Mouse (Mus musculus) erythroblast, embryonic 14.5 days (primary cell): ENCODE results near the gene Ankrd52. TPM values are rescaled to one million over a fixed set of nuclear protein-coding genes. Genes with fewer than 3 reads are reported as not detected.

ENCODE experiments used
- H3K27me3 ChIP-seq: 2 replicates; pipeline ENCODE4 v1.6.1; 2012; ENCODE audit warnings: inconsistent platforms; ENCODE audit not compliant: control insufficient read depth
- H3K36me3 ChIP-seq: 2 replicates; pipeline ENCODE4 v1.6.1; 2012; ENCODE audit warnings: mild to moderate bottlenecking, inconsistent platforms; ENCODE audit not compliant: control insufficient read depth
- H3K4me1 ChIP-seq: 2 replicates; pipeline ENCODE4 v1.6.1; 2012; ENCODE audit warnings: inconsistent platforms; ENCODE audit not compliant: control insufficient read depth
- H3K4me3 ChIP-seq: replicated peaks from 2 replicates; pipeline ENCODE3; 2012; ENCODE audit warnings: moderate library complexity, mild to moderate bottlenecking, inconsistent platforms
- H3K9me3 ChIP-seq: 2 replicates; pipeline ENCODE4 v1.6.1; 2012; ENCODE audit warnings: low read length, inconsistent platforms, mixed read lengths; ENCODE audit not compliant: control insufficient read depth
- GATA1 ChIP-seq: IDR thresholded peaks from 2 replicates; pipeline ENCODE4 v1.6.1; 2012; ENCODE audit warnings: low read length, inconsistent platforms, mixed read lengths
- TAL1 ChIP-seq: IDR thresholded peaks from 3 replicates; pipeline ENCODE4 v1.6.1; 2012; ENCODE audit warnings: low read length, inconsistent platforms, mixed read lengths
- polyA plus RNA-seq: library from polyadenylated mRNA; stranded (reverse); fragments of >175 nt; gene quantifications from 2 replicates; pipeline ENCODE4 v1.2.3, GENCODE M21; 2012

Gene Ankrd52
- polyA plus RNA-seq, 1 experiment: 1.9 TPM

- Histone ChIP-seq H3K27me3 (no peaks in the 10 kb centered on the region), H3K4me1 (peaks cover 48% of the 10 kb centered on the region), H3K9me3 (no peaks in the 10 kb centered on the region), H3K36me3 (peaks cover 25% of the 10 kb centered on the region), H3K4me3 (peak overlapping the region; percentile 89)
- no peak for TF ChIP-seq TAL1
- no peak for TF ChIP-seq GATA1
These were observed 80.8 kb downstream of the Ankrd52 start for GRCm38 (mm10) chr10:128457676-128458075.

Other genes starting within 250 kb of the Ankrd52 start
- gene Rbms2, start 196.8 kb upstream of the Ankrd52 start, polyA plus RNA-seq: 0.72 and 0.93 TPM in 2 replicates
- not detected in 2 replicates for gene Gls2, start 182.7 kb upstream of the Ankrd52 start, polyA plus RNA-seq
- gene Spryd4, start 165.3 kb upstream of the Ankrd52 start, polyA plus RNA-seq: 0.10 and 0.18 TPM in 2 replicates
- 0.03 TPM in 1 of 2 replicates, not detected in the other for gene Mip, start 151.3 kb upstream of the Ankrd52 start, polyA plus RNA-seq
- gene Timeless, start 145.1 kb upstream of the Ankrd52 start, polyA plus RNA-seq: 2.7 and 3.0 TPM in 2 replicates
- gene Apon, start 123.0 kb upstream of the Ankrd52 start, polyA plus RNA-seq: 0.02 and 0.04 TPM in 2 replicates
- gene Apof, start 108.4 kb upstream of the Ankrd52 start, polyA plus RNA-seq: not detected in 2 replicates
- gene Stat2, start 106.6 kb upstream of the Ankrd52 start, polyA plus RNA-seq: 0.16 and 0.23 TPM in 2 replicates
- not detected in 2 replicates for gene Il23a, start 78.4 kb upstream of the Ankrd52 start, polyA plus RNA-seq
- gene Pan2, start 73.8 kb upstream of the Ankrd52 start, polyA plus RNA-seq: 0.31 and 0.44 TPM in 2 replicates
- 2.3 and 3.2 TPM in 2 replicates for gene Cnpy2, start 54.7 kb upstream of the Ankrd52 start, polyA plus RNA-seq
- gene Cs, start 39.4 kb upstream of the Ankrd52 start, polyA plus RNA-seq: 2.2 and 3.1 TPM in 2 replicates
- gene Coq10a, start 8.1 kb upstream of the Ankrd52 start, polyA plus RNA-seq: 0.49 and 0.53 TPM in 2 replicates
- gene Slc39a5, start 24.1 kb downstream of the Ankrd52 start, polyA plus RNA-seq: 0.15 and 0.16 TPM in 2 replicates
- 32.3 and 34.1 TPM in 2 replicates for gene Nabp2, start 34.4 kb downstream of the Ankrd52 start, polyA plus RNA-seq
- gene Rnf41, start 34.5 kb downstream of the Ankrd52 start, polyA plus RNA-seq: 0.37 and 0.48 TPM in 2 replicates
- gene Smarcc2, start 82.1 kb downstream of the Ankrd52 start, polyA plus RNA-seq: 19.2 and 19.5 TPM in 2 replicates
- 36.6 and 41.6 TPM in 2 replicates for gene Myl6, start 117.0 kb downstream of the Ankrd52 start, polyA plus RNA-seq
- gene Myl6b, start 121.6 kb downstream of the Ankrd52 start, polyA plus RNA-seq: 0.63 and 0.76 TPM in 2 replicates
- gene Esyt1, start 148.8 kb downstream of the Ankrd52 start, polyA plus RNA-seq: 2.7 and 2.9 TPM in 2 replicates
- gene Zc3h10, start 170.7 kb downstream of the Ankrd52 start, polyA plus RNA-seq: 1.6 and 1.9 TPM in 2 replicates
- gene Rpl41, start 172.2 kb downstream of the Ankrd52 start, polyA plus RNA-seq: 2,301 and 2,563 TPM in 2 replicates
- 39.3 and 42.3 TPM in 2 replicates for gene Pa2g4, start 188.9 kb downstream of the Ankrd52 start, polyA plus RNA-seq
- 0.01 TPM in 1 of 2 replicates, not detected in the other for gene Erbb3, start 212.5 kb downstream of the Ankrd52 start, polyA plus RNA-seq
- 514 and 972 TPM in 2 replicates for gene Rps26, start 249.6 kb downstream of the Ankrd52 start, polyA plus RNA-seq